Mouse (Mus musculus) G1E (cell line): ENCODE measurements around the gene Ackr1. TPM values are rescaled to one million over a fixed set of nuclear protein-coding genes. Genes with fewer than 3 reads are reported as not detected.
A peak's percentile ranks its signal among the peaks of the same experiment; 100 is the strongest.

ENCODE experiments used
- ATAC-seq: 2 replicates; pipeline ENCODE4 v1.8.0; 2016; ENCODE audit warnings: mild to moderate bottlenecking; ENCODE audit not compliant: insufficient number of reproducible peaks, poor library complexity, low FRiP score, severe bottlenecking; ENCODE audit errors: extremely low read depth
- DNase-seq: peaks from one replicate; pipeline ENCODE4 v3.0.0; 2012; ENCODE audit warnings: low spot score
- H3K27me3 ChIP-seq: 2 replicates; pipeline ENCODE4 v1.6.1; 2012; ENCODE audit warnings: mild to moderate bottlenecking, low read length, inconsistent platforms; ENCODE audit not compliant: insufficient read depth
- H3K36me3 ChIP-seq: replicated peaks from 2 replicates; pipeline ENCODE3; 2012; ENCODE audit warnings: mild to moderate bottlenecking, inconsistent platforms
- H3K4me1 ChIP-seq: 2 replicates; pipeline ENCODE4 v1.6.1; 2012; ENCODE audit warnings: low read depth, low read length, inconsistent platforms, mixed read lengths; ENCODE audit not compliant: insufficient read depth
- H3K4me3 ChIP-seq: 2 replicates; pipeline ENCODE4 v1.5.1; 2012; ENCODE audit warnings: low read depth, mild to moderate bottlenecking, inconsistent platforms, low read length, moderate library complexity, mixed read lengths
- H3K9me3 ChIP-seq: replicated peaks from 2 replicates; pipeline ENCODE4 v1.6.1; 2012; ENCODE audit warnings: inconsistent platforms
- CTCF ChIP-seq: IDR thresholded peaks from 2 replicates; pipeline ENCODE4 v1.5.1; 2012; ENCODE audit warnings: low read depth, low read length, inconsistent platforms, mixed read lengths
- GATA1 ChIP-seq: IDR thresholded peaks from 2 replicates; pipeline ENCODE4 v1.6.1; 2012; ENCODE audit warnings: borderline replicate concordance, low read length, inconsistent platforms, mixed read lengths
- GATA2 ChIP-seq: IDR thresholded peaks from 2 replicates; pipeline ENCODE4 v1.6.1; 2012; ENCODE audit warnings: low read depth, low read length, inconsistent platforms, borderline replicate concordance
- POLR2AphosphoS5 ChIP-seq: IDR thresholded peaks from 2 replicates; pipeline ENCODE4 v1.6.1; 2012; ENCODE audit warnings: low read depth, low read length, inconsistent platforms; ENCODE audit not compliant: insufficient replicate concordance
- TAL1 ChIP-seq: conservative IDR thresholded peaks from 2 replicates; pipeline ENCODE4 v1.6.1; 2012; ENCODE audit warnings: low read depth, low read length, inconsistent platforms, mixed read lengths
- polyA plus RNA-seq: library from polyadenylated mRNA; stranded (reverse); fragments of >175 nt; gene quantifications from 2 replicates; pipeline ENCODE4 v1.2.3, GENCODE M21; 2012
- total RNA-seq, 2 experiments: library from RNA; stranded (forward) in 1 of 2; stranded (reverse) in 1 of 2; fragments of 200-1000 nt in 1 of 2; fragments of >200 nt in 1 of 2; fragmentation: Nextera tagmentation in 1 of 2; gene quantifications; 2 replicates each; pipeline ENCODE4 v1.2.3; 2014 to 2017

Gene Ackr1
- total RNA-seq (2014; fragmentation: Nextera tagmentation) (not detected in 2 replicates), total RNA-seq (2017) (not detected in 2 replicates), polyA plus RNA-seq (not detected in 2 replicates)

- Histone ChIP-seq H3K4me1 (peaks cover 21% of the 10 kb centered on the region; the same call in 1 of the 2 replicates), H3K36me3 (no peaks in the 10 kb centered on the region), H3K9me3 (peaks cover 45% of the 10 kb centered on the region), H3K27me3 (peaks cover 3% of the 10 kb centered on the region; the same call in 1 of the 2 replicates), H3K4me3 (no peak within 1 kb of the TSS)
- ATAC-seq: 0 out of 2 replicates have a peak, but pooled peaks have one; percentile 12
- no peak for DNase-seq
- TF ChIP-seq CTCF: no peak
Measured at GRCm38 (mm10) chr1:173333312-173334253, at the start of gene Ackr1. TSS of gene Ackr1 (minus strand) at chr1:173333750.

- H3K9me3 ChIP-seq: peaks cover 4% of the 10 kb centered on the region; the same call in 1 of the 2 replicates
- H3K27me3 ChIP-seq: no peaks in the 10 kb centered on the region
- no peaks in the 10 kb centered on the region for H3K4me1 ChIP-seq
- TF ChIP-seq CTCF (no peak), TAL1 (no peak), GATA2 (no peak), GATA1 (no peak), POLR2AphosphoS5 (no peak)
- DNase-seq (no peak), ATAC-seq (no peak)
- H3K4me3 ChIP-seq: no peak overlapping the region
- H3K36me3 ChIP-seq: no peaks in the 10 kb centered on the region
Measured at GRCm38 (mm10) chr1:173381436-173381835, 47.9 kb upstream of the Ackr1 start.

GRCm38 (mm10) chr1:173377380-173378112, 44.0 kb upstream of the Ackr1 start:
- Histone ChIP-seq H3K9me3 (peaks cover 4% of the 10 kb centered on the region; the same call in 1 of the 2 replicates), H3K4me3 (no peak overlapping the region), H3K4me1 (no peaks in the 10 kb centered on the region), H3K36me3 (no peaks in the 10 kb centered on the region), H3K27me3 (no peaks in the 10 kb centered on the region)
- TF ChIP-seq POLR2AphosphoS5 (no peak), GATA1 (no peak), GATA2 (no peak)
- DNase-seq (no peak), ATAC-seq (no peak)

GRCm38 (mm10) chr1:173374020-173374419, 40.5 kb upstream of the Ackr1 start:
- ATAC-seq (no peak), DNase-seq (no peak)
- TF ChIP-seq TAL1: no peak
- TF ChIP-seq POLR2AphosphoS5: no peak
- Histone ChIP-seq H3K9me3 (0 out of 2 replicates have a peak, but pooled peaks cover 9% of the 10 kb centered on the region), H3K4me1 (no peaks in the 10 kb centered on the region), H3K36me3 (no peaks in the 10 kb centered on the region), H3K4me3 (no peak overlapping the region), H3K27me3 (no peaks in the 10 kb centered on the region)

- DNase-seq: no peak
- Histone ChIP-seq H3K4me1 (no peaks in the 10 kb centered on the region), H3K4me3 (no peak overlapping the region), H3K36me3 (no peaks in the 10 kb centered on the region), H3K27me3 (no peaks in the 10 kb centered on the region; the same call in 1 of the 2 replicates), H3K9me3 (peaks cover 18% of the 10 kb centered on the region)
- no peak for ATAC-seq
- TF ChIP-seq GATA2 (no peak), POLR2AphosphoS5 (no peak), TAL1 (no peak), CTCF (no peak)
Measured at GRCm38 (mm10) chr1:173371586-173371985, 38.0 kb upstream of the Ackr1 start.

- no peak for TF ChIP-seq TAL1
- TF ChIP-seq POLR2AphosphoS5: no peak
- no peak for TF ChIP-seq GATA1
- no peak for TF ChIP-seq GATA2
- no peak for TF ChIP-seq CTCF
- ATAC-seq (no peak), DNase-seq (no peak)
- Histone ChIP-seq H3K36me3 (no peaks in the 10 kb centered on the region), H3K4me1 (no peaks in the 10 kb centered on the region), H3K9me3 (peaks cover 27% of the 10 kb centered on the region), H3K4me3 (no peak overlapping the region), H3K27me3 (no peaks in the 10 kb centered on the region; the same call in 1 of the 2 replicates)
Measured at GRCm38 (mm10) chr1:173370456-173370855, 36.9 kb upstream of the Ackr1 start.
